Mouse (Mus musculus): ENCODE measurements at regions not wholly inside any gene's neighbourhood (a gene's known extent, or its start where the extent isn't known, plus 50 kb on each side); places are given as distances from the start of the nearest gene placed in this dataset.
"Not testable (repeated sequence)": the region's sequence is repeated elsewhere in the genome, so short reads cannot be mapped to it uniquely, and the experiment has no call there.

- DNase-seq (ENCODE audit: extremely low spot score in 1 of 2, low spot score in 2 of 2); H3K27ac ChIP-seq; intact Hi-C loops (cut with DNase I); H3K4me3 ChIP-seq: not testable (repeated sequence)
Observed at GRCm38 (mm10) chr16:21102033-21102432, 51.8 kb downstream of the Teddm3 start.

GRCm38 (mm10) chr16:21100126-21100525 lies 53.7 kb downstream of the Teddm3 start:
- not testable (repeated sequence) for H3K4me3 ChIP-seq

GRCm38 (mm10) chr16:21074779-21075148 lies 79.0 kb downstream of the Teddm3 start:
- intact Hi-C loops (cut with DNase I) = loop anchor here (5.0 kb wide), 1 partner anchor 162 kb away; no protein-coding TSS in a partner anchor
- DNase-seq (ENCODE audit: extremely low spot score in 1 of 2, low spot score in 2 of 2) = no peak
- no peak for TF ChIP-seq CTCF (IDR thresholded peaks at IDR 0.05)
- Histone ChIP-seq H3K27ac (no peak overlapping the region), H3K4me3 (no peak overlapping the region)

More at GRCm38 (mm10) chr16:21100126-21100525, 53.7 kb downstream of the Teddm3 start:
- H3K27ac ChIP-seq; DNase-seq (ENCODE audit: extremely low spot score in 1 of 2, low spot score in 2 of 2); intact Hi-C loops (cut with DNase I): not testable (repeated sequence)

- intact Hi-C loops (cut with DNase I); H3K27ac ChIP-seq; DNase-seq (ENCODE audit: extremely low spot score in 1 of 2, low spot score in 2 of 2); H3K4me3 ChIP-seq: not testable (repeated sequence)
Observed at GRCm38 (mm10) chr16:21074082-21074778, 79.6 kb downstream of the Teddm3 start.

GRCm38 (mm10) chr16:21060211-21060610 lies 93.6 kb downstream of the Teddm3 start:
- no peak for TF ChIP-seq CTCF (IDR thresholded peaks at IDR 0.05)
- no peak for DNase-seq (ENCODE audit: extremely low spot score in 1 of 2, low spot score in 2 of 2)
- Histone ChIP-seq H3K27ac (no peak overlapping the region), H3K4me3 (no peak overlapping the region)
- intact Hi-C loops (cut with DNase I) = no loop called here

GRCm38 (mm10) chr16:21054772-21055171 lies 99.0 kb downstream of the Teddm3 start:
- no peak for DNase-seq (ENCODE audit: extremely low spot score in 1 of 2, low spot score in 2 of 2)
- Histone ChIP-seq H3K4me3 (no peak overlapping the region), H3K27ac (no peak overlapping the region)
- no peak for TF ChIP-seq CTCF (IDR thresholded peaks at IDR 0.05)
- intact Hi-C loops (cut with DNase I) = no loop called here

- H3K27ac ChIP-seq; DNase-seq (ENCODE audit: extremely low spot score in 1 of 2, low spot score in 2 of 2); intact Hi-C loops (cut with DNase I); H3K4me3 ChIP-seq: not testable (repeated sequence)
Observed at GRCm38 (mm10) chr16:21022087-21022486, 131.7 kb downstream of the Teddm3 start.

GRCm38 (mm10) chr16:21004871-21005270 lies 148.9 kb downstream of the Teddm3 start:
- intact Hi-C loops (cut with DNase I) = no loop called here
- TF ChIP-seq CTCF (IDR thresholded peaks at IDR 0.05) = no peak
- Histone ChIP-seq H3K4me3 (no peak overlapping the region), H3K27ac (no peak overlapping the region)
- DNase-seq (ENCODE audit: extremely low spot score in 1 of 2, low spot score in 2 of 2) = no peak

- no peak overlapping the region for H3K4me3 ChIP-seq
- no peak overlapping the region for H3K27ac ChIP-seq
- no peak for DNase-seq (ENCODE audit: extremely low spot score in 1 of 2, low spot score in 2 of 2)
- intact Hi-C loops (cut with DNase I) = no loop called here
- no peak for TF ChIP-seq CTCF (IDR thresholded peaks at IDR 0.05)
Observed at GRCm38 (mm10) chr16:21001126-21001525, 152.7 kb downstream of the Teddm3 start.

- no peak overlapping the region for H3K27ac ChIP-seq
- H3K4me3 ChIP-seq = no peak overlapping the region
- no peak for DNase-seq (ENCODE audit: extremely low spot score in 1 of 2, low spot score in 2 of 2)
- no peak for TF ChIP-seq CTCF (IDR thresholded peaks at IDR 0.05)
- intact Hi-C loops (cut with DNase I) = no loop called here
Observed at GRCm38 (mm10) chr16:20990524-20990923, 163.3 kb downstream of the Teddm3 start.

GRCm38 (mm10) chr16:20975406-20975805 lies 178.4 kb downstream of the Teddm3 start:
- TF ChIP-seq CTCF (IDR thresholded peaks at IDR 0.05) = no peak
- no peak for DNase-seq (ENCODE audit: extremely low spot score in 1 of 2, low spot score in 2 of 2)
- intact Hi-C loops (cut with DNase I) = no loop called here
- Histone ChIP-seq H3K27ac (no peak overlapping the region), H3K4me3 (no peak overlapping the region)

- DNase-seq (ENCODE audit: extremely low spot score in 1 of 2, low spot score in 2 of 2) = no peak
- no peak for TF ChIP-seq CTCF (IDR thresholded peaks at IDR 0.05)
- intact Hi-C loops (cut with DNase I) = no loop called here
- Histone ChIP-seq H3K4me3 (no peak overlapping the region), H3K27ac (no peak overlapping the region)
Observed at GRCm38 (mm10) chr16:20972442-20972841, 181.4 kb downstream of the Teddm3 start.

- intact Hi-C loops (cut with DNase I) = no loop called here
- TF ChIP-seq CTCF (IDR thresholded peaks at IDR 0.05) = no peak
- Histone ChIP-seq H3K27ac (no peak overlapping the region), H3K4me3 (no peak overlapping the region)
- peak in 1 of 2 experiments; percentile 9 for DNase-seq (ENCODE audit: extremely low spot score in 1 of 2, low spot score in 2 of 2)
Observed at GRCm38 (mm10) chr16:20958905-20959304, 194.9 kb downstream of the Teddm3 start.
